Mouse (Mus musculus): ENCODE data around the gene Rem1. TPM values are rescaled to one million over a fixed set of nuclear protein-coding genes. Genes with fewer than 3 reads are reported as not detected.

The Rem1 gene
- polyA plus RNA-seq, 2 experiments = 2.6 to 3.9 TPM

DNA sequence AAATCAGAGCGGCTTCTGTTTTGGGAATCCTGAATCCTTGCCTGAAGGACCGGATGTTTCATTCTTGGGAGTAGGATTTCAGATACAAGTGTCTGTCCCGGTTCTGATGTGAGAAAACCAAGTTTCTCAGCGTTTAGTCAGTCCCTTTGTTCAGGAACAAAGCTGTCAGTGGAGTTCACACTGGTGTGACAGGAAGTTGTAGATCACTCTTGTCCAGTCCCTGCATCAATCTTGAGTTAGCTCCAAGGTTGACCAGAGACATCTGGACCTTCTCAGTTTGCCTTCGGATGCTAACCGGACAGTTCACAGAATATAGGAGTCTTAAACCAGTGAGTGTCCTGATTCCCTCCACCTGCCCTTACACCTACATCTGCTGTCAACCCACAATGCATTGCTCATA, 19.0 kb upstream of the Rem1 start:
- no peaks in the 10 kb centered on the region for H3K9me3 ChIP-seq (ENCODE audit: control insufficient read depth, low read length)
- H3K4me3 ChIP-seq (replicated peaks; ENCODE audit: low read length) = no peak overlapping the region
- no peak for TF ChIP-seq POLR2A (IDR thresholded peaks at IDR 0.05; ENCODE audit: borderline replicate concordance, extremely low read depth, insufficient read depth, insufficient read length)
- DNase-seq (ENCODE audit: low spot score) = no peak
- no peaks in the 10 kb centered on the region for H3K27me3 ChIP-seq (ENCODE audit: control insufficient read depth, insufficient read depth, low read length)
- H3K36me3 ChIP-seq (ENCODE audit: control insufficient read depth, insufficient read depth, low read length) = no peaks in the 10 kb centered on the region
- no peak for ATAC-seq (ENCODE audit: low FRiP score, low read depth)
- WGBS = 40% methylated on average over 6 of the region's 6 CpGs
- no peak overlapping the region for H3K9ac ChIP-seq (ENCODE audit: low read depth, low read length, severe bottlenecking)
- H3K4me1 ChIP-seq (ENCODE audit: control insufficient read depth, insufficient read depth, low read length) = no peaks in the 10 kb centered on the region
- no peak overlapping the region for H3K27ac ChIP-seq (replicated peaks; ENCODE audit: low read depth, low read length)
- no peak overlapping the region for H3K4me2 ChIP-seq (replicated peaks; ENCODE audit: low read depth, low read length, severe bottlenecking)

DNA sequence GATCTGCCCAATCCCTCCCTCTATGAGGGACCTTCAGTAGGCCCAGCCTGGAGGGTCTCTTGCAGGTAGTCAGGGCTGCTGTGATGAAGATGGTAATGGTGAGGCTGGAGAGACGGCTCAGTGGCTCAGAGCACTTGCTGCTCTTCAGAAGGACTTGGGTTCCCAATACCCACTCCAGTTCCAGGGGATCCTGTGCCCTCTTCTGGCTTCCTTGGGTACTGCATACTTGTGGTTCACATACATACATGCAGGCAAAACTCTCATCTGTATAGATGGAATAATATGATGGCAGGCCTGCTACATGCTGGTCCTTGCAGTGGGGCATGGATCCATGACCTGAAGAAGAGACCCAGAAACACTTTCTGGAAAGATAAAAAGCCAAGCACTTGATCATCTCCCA, 18.0 kb upstream of the Rem1 start:
- no peak for TF ChIP-seq POLR2A (IDR thresholded peaks at IDR 0.05; ENCODE audit: borderline replicate concordance, extremely low read depth, insufficient read depth, insufficient read length)
- Histone ChIP-seq H3K4me2 (replicated peaks; ENCODE audit: low read depth, low read length, severe bottlenecking) (no peak overlapping the region), H3K9me3 (ENCODE audit: control insufficient read depth, low read length) (no peaks in the 10 kb centered on the region), H3K27ac (replicated peaks; ENCODE audit: low read depth, low read length) (no peak overlapping the region), H3K36me3 (ENCODE audit: control insufficient read depth, insufficient read depth, low read length) (no peaks in the 10 kb centered on the region), H3K9ac (ENCODE audit: low read depth, low read length, severe bottlenecking) (no peak overlapping the region), H3K27me3 (ENCODE audit: control insufficient read depth, insufficient read depth, low read length) (no peaks in the 10 kb centered on the region), H3K4me1 (ENCODE audit: control insufficient read depth, insufficient read depth, low read length) (no peaks in the 10 kb centered on the region), H3K4me3 (replicated peaks; ENCODE audit: low read length) (no peak overlapping the region)
- WGBS = 81% methylated on average over 1 of the region's 1 CpGs
- no peak for ATAC-seq (ENCODE audit: low FRiP score, low read depth)
- no peak for DNase-seq (ENCODE audit: low spot score)

DNA sequence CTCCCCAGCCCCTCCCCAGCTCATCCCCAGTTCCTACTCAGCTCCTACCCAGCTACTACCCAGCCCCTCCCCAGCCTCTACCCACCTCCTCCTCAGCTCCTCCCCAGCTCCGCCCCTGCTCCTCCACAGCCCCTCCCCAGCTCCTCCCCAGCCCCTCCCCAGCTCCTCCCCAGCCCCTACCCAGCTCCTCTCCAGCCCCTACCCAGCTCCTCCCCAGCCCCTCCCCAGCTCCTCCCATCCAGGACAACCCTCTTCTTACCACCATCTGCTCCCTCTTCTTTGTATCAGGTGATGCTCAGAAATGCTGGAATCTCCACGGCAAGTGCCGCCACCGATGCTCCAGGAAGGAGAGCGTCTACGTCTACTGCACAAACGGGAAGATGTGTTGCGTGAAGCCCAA, 14.6 kb upstream of the Rem1 start:
- ATAC-seq (ENCODE audit: low FRiP score, low read depth) = no peak; the same call in 1 of the 2 replicates
- no peak for TF ChIP-seq POLR2A (IDR thresholded peaks at IDR 0.05; ENCODE audit: borderline replicate concordance, extremely low read depth, insufficient read depth, insufficient read length)
- no peak overlapping the region for H3K9ac ChIP-seq (ENCODE audit: low read depth, low read length, severe bottlenecking)
- no peak overlapping the region for H3K27ac ChIP-seq (replicated peaks; ENCODE audit: low read depth, low read length)
- no peak overlapping the region for H3K4me3 ChIP-seq (replicated peaks; ENCODE audit: low read length)
- H3K27me3 ChIP-seq (ENCODE audit: control insufficient read depth, insufficient read depth, low read length) = no peaks in the 10 kb centered on the region
- no peaks in the 10 kb centered on the region for H3K36me3 ChIP-seq (ENCODE audit: control insufficient read depth, insufficient read depth, low read length)
- WGBS = 31% methylated on average over 7 of the region's 8 CpGs
- no peaks in the 10 kb centered on the region for H3K4me1 ChIP-seq (ENCODE audit: control insufficient read depth, insufficient read depth, low read length)
- H3K9me3 ChIP-seq (ENCODE audit: control insufficient read depth, low read length) = no peaks in the 10 kb centered on the region
- no peak for DNase-seq (ENCODE audit: low spot score)
- H3K4me2 ChIP-seq (replicated peaks; ENCODE audit: low read depth, low read length, severe bottlenecking) = no peak overlapping the region

DNA sequence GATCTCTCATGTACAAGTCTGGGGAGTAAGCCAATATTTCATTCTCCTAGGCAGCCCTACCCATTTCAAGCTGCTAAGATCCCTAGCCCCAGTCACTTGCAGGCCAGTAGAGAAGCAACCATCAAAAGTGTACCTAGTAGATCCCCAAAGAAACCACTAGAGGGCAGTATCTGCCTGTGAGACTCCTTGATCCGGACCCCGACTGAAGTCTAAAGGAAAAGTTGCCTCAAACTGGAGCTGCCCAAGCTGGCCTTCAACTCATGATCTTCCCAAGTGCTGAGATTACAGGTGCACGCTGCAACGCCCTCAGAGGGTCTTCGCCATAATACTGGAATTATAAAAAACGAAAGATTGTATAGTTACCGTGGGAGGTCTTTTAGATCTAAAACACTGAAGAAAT, 11.2 kb upstream of the Rem1 start:
- WGBS = 9% methylated on average over 7 of the region's 7 CpGs
- ATAC-seq (ENCODE audit: low FRiP score, low read depth) = peak; percentile 74
- no peak for TF ChIP-seq POLR2A (IDR thresholded peaks at IDR 0.05; ENCODE audit: borderline replicate concordance, extremely low read depth, insufficient read depth, insufficient read length)

DNA sequence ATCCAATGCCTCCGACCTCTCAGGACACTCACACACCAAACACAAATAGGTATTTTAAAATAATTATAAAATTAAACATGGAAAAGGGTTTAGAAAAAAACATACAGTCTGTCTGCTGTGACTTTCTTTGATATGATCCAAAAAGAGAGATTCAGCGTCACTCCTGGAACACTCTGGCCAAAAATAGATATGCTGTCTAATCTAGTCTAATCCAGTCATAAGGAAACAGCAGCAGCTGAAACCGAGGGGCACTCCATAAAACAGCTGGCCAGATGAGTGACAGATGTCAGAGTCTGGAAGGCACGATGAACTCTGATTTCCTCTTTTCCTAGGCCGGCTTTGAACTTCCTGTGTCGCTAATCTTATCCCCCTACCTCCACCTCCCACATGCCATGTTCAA, 10.3 kb upstream of the Rem1 start:
- DNase-seq (ENCODE audit: low spot score) = no peak
- Histone ChIP-seq H3K9ac (ENCODE audit: low read depth, low read length, severe bottlenecking) (no peak overlapping the region), H3K9me3 (ENCODE audit: control insufficient read depth, low read length) (no peaks in the 10 kb centered on the region), H3K4me1 (ENCODE audit: control insufficient read depth, insufficient read depth, low read length) (no peaks in the 10 kb centered on the region), H3K4me3 (replicated peaks; ENCODE audit: low read length) (no peak overlapping the region), H3K4me2 (replicated peaks; ENCODE audit: low read depth, low read length, severe bottlenecking) (no peak overlapping the region), H3K36me3 (ENCODE audit: control insufficient read depth, insufficient read depth, low read length) (no peaks in the 10 kb centered on the region), H3K27me3 (ENCODE audit: control insufficient read depth, insufficient read depth, low read length) (no peaks in the 10 kb centered on the region), H3K27ac (replicated peaks; ENCODE audit: low read depth, low read length) (no peak overlapping the region)
- WGBS = 64% methylated on average over 6 of the region's 6 CpGs
- no peak for ATAC-seq (ENCODE audit: low FRiP score, low read depth)
- TF ChIP-seq POLR2A (IDR thresholded peaks at IDR 0.05; ENCODE audit: borderline replicate concordance, extremely low read depth, insufficient read depth, insufficient read length) = no peak

More for the DNA sequence above, 11.2 kb upstream of the Rem1 start:
- no peak overlapping the region for H3K4me3 ChIP-seq (replicated peaks; ENCODE audit: low read length)
- DNase-seq (ENCODE audit: low spot score) = peak; percentile 91
- no peaks in the 10 kb centered on the region for H3K9me3 ChIP-seq (ENCODE audit: control insufficient read depth, low read length)
- no peak overlapping the region for H3K4me2 ChIP-seq (replicated peaks; ENCODE audit: low read depth, low read length, severe bottlenecking)
- no peak overlapping the region for H3K27ac ChIP-seq (replicated peaks; ENCODE audit: low read depth, low read length)
- H3K4me1 ChIP-seq (ENCODE audit: control insufficient read depth, insufficient read depth, low read length) = no peaks in the 10 kb centered on the region
- H3K27me3 ChIP-seq (ENCODE audit: control insufficient read depth, insufficient read depth, low read length) = no peaks in the 10 kb centered on the region
- H3K9ac ChIP-seq (ENCODE audit: low read depth, low read length, severe bottlenecking) = no peak overlapping the region
- H3K36me3 ChIP-seq (ENCODE audit: control insufficient read depth, insufficient read depth, low read length) = no peaks in the 10 kb centered on the region

DNA sequence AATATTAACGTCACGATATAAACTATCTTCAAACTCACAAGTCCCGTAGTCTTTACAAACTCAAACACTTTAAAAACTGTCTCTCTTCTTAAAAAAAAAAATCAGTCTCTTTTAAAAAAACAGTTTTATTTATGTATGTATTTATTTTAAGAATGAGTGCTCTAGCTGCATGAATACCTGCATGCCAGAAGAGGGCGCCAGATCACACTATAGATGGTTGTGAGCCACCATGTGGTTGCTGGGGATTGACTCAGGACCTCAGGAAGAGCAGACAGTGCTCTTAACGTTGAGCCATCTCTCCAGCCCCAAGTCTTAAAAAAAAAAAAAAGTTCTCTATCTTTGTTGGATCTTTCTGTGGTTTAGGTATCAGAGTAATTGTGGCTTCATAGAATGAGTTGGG, 9.4 kb upstream of the Rem1 start:
- WGBS = 65% methylated on average over 5 of the region's 5 CpGs
- H3K27me3 ChIP-seq (ENCODE audit: control insufficient read depth, insufficient read depth, low read length) = no peaks in the 10 kb centered on the region
- no peaks in the 10 kb centered on the region for H3K9me3 ChIP-seq (ENCODE audit: control insufficient read depth, low read length)
- no peak overlapping the region for H3K4me3 ChIP-seq (replicated peaks; ENCODE audit: low read length)
- no peaks in the 10 kb centered on the region for H3K4me1 ChIP-seq (ENCODE audit: control insufficient read depth, insufficient read depth, low read length)
- TF ChIP-seq POLR2A (IDR thresholded peaks at IDR 0.05; ENCODE audit: borderline replicate concordance, extremely low read depth, insufficient read depth, insufficient read length) = no peak
- no peak overlapping the region for H3K4me2 ChIP-seq (replicated peaks; ENCODE audit: low read depth, low read length, severe bottlenecking)
- H3K9ac ChIP-seq (ENCODE audit: low read depth, low read length, severe bottlenecking) = no peak overlapping the region
- no peaks in the 10 kb centered on the region for H3K36me3 ChIP-seq (ENCODE audit: control insufficient read depth, insufficient read depth, low read length)
- H3K27ac ChIP-seq (replicated peaks; ENCODE audit: low read depth, low read length) = no peak overlapping the region
- no peak for DNase-seq (ENCODE audit: low spot score)
- no peak for ATAC-seq (ENCODE audit: low FRiP score, low read depth)

All from limb, embryonic 14.5 days (tissue).